Mouse (Mus musculus): ENCODE data around the gene Naa16.
A peak's percentile ranks its signal among the peaks of the same experiment; 100 is the strongest.

Gene Naa16

DNA sequence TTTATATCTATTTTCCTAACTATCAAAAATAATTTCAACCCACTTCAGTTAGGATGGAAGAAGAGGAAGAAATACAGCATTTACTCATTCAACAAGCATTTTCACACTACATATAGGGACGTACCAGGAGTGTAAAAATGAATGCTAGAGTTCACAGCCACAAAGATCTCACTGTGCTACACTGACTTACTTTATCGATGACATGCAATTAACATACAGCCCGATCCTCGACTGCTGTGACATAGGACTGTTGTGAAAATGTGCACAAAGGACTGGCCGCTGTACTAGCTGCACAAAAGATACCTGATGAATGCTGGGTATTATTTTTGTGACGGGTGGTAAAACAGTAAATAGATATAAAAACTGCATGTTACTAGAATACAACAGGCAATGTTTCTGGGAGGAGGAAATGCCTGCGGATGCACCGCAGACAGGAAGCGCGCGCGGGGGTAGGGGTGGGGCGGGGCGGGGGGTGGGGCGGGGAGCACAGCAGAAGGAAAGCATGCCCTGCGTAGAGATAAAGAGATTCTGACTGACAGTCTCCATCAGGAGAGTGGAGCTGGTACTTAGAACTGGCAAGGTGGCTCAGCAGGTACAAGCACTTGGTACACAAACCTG is 59.5 kb downstream of the Naa16 start:
- no peak for DNase-seq (ENCODE audit: extremely low spot score, low spot score)

DNA sequence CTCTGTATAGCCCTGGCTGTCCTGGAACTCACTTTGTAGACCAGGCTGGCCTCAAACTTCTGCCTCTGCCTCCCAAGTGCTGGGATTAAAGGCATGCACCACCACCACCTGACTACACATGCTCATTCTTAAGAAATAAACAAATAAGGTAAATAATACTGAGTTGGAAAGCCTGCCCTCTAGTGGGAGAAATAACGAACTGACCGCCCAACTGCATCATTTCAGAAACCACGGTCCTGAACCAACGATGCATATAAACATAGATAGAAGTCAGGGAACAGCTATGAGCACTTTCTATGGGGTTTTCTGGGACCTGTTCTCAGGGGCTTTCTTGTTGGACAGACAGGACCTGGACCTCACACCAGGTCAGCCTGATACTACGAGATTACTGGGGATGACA is 63.5 kb downstream of the Naa16 start:
- no peak for DNase-seq (ENCODE audit: extremely low spot score, low spot score)

DNA sequence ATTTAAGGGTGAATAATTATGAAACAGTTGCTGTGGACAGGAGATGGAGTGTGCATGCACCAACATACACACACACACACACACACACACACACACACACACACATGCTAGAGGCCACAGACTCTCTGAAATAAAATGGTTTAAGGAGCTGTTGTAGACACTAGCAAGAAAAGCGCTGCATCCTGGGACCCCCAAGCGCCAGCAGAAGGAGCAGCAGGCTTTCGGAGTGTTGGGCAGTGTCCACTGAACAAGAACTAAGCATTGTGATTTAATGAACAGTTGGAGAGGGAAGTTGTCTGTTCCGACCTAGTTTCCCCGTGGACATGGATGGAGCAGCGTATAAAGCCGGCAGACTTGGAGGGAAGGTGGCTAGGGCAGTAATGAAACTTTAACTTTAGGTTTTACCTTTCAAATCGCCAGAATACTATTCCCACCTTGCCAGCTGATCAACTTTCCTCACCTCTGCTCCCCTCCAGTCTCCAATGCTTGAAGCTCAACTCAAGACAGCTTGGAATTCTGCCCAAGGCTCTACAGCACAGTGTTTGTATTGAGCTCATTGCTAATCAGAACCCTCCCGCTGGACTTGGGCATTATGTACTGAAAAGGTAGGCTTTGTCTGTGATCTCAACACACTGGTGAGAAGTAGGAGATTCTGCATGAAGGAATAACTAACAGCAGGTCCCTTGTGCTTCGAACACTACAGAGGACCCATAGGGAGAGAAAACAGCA is 66.3 kb downstream of the Naa16 start:
- no peak for DNase-seq (ENCODE audit: extremely low spot score, low spot score)

DNA sequence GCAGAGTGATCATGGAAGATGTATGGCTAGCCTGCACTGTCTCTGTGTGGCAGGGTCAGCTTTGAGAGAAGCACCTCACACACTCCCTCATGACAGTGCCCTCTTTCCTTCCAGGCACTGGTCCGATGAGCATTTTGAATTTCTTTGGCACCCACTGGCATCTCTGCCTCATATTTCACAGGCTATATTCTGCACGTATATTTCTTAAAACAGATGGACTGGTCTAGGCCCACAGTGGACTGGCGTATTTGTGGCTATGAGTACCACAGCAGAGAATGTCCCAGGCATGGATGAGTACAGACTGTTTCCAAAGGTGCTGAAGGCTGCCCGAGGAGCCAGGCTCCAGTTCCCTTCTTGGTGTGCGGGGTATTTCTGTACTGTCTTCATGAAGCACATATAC is 68.7 kb downstream of the Naa16 start:
- DNase-seq (ENCODE audit: extremely low spot score, low spot score) = no peak

DNA sequence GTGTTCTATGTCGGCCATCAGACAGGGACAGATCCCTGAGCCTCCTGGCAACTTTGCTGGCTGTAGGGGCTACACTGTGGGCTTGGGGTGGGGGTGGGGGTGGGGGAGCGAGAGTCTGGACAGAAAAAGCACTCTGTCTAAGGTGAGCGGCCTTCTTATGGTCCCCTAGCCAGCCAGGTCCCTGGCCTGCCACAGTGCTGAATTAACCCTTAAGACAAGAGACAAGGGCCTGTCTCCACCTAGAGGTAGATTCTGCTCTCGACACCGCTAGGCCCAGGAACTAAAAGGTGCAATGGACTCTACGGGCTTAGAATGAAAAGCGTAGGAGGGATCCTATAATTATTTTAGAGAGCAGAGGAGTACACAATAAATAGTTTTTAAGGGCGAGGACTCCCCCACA is 69.4 kb downstream of the Naa16 start:
- DNase-seq (ENCODE audit: extremely low spot score, low spot score) = no peak

DNA sequence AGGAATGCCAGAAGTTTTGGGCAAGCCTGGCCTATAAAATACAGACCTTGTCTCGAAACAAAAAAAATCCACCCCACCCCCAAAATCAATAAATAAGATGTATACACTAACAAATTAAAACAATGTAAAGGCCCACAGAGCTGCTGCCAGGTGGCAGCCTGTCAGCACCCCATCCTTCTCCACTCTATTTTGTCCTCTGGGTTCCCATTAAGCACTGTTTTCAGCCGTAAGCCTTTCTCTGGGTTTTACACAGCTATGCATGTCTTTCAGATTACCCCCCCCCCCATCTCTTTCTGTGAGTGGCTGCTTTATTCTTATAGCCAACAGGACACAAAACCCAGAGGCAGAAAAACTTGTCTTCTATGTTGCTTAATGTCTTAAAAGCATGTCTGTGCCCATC is 73.0 kb downstream of the Naa16 start:
- DNase-seq (ENCODE audit: extremely low spot score, low spot score) = no peak

DNA sequence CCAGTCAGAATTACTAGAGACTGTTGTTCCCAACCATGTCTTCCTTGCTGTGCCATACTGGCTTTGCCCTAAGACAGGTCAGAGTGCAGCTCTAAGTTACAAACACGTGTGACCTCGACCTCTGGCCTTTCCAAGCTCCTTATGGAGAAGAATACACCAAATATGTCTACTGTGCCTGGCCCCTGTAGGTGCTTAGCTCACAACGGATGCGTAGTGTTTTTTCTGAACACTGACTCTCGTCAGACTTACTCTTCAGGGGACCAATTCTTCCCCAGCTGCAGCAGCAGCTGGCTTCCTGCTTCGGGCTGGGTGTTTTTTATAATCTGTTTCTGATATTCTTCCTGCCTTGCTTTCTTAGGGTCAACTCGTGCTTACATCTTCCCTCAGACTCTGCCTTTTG is 74.7 kb downstream of the Naa16 start:
- DNase-seq (ENCODE audit: extremely low spot score, low spot score) = no peak

DNA sequence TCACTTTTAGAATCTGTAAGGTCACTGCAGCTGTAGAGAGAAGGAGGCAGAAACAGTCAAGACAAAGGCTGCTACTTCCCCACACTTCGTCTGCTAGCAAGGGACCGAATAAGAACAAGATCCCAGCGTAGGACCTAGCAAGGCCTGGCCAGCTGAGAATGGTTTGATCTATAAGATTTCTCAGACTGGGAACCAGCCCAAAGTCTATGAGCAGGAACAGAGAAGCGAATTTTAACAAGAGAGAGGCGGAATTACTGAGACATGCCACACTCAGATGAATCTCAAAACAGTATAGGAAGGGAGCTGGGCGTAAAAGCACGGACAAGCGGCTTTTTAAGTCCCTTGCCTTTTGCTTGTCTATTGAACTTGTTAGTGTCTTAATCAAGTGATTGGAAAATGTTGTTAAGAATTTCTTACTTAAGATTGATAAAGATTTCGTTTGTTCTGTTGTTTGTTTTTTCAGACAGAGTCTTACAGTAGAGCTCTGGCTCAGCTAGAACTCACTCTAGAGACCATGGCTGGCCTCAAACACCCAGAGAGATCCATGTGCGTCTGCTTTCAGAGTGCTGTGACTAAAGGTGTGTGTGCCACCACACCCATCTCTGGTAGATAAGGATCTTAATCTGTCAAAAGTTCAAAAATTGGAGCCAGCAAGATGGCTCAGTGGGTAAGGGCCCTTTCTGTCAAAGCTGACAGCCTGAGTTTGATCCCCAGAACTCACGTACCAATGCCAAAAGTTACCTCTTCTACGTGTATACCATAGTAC is 76.2 kb downstream of the Naa16 start:
- no peak for DNase-seq (ENCODE audit: extremely low spot score, low spot score)

DNA sequence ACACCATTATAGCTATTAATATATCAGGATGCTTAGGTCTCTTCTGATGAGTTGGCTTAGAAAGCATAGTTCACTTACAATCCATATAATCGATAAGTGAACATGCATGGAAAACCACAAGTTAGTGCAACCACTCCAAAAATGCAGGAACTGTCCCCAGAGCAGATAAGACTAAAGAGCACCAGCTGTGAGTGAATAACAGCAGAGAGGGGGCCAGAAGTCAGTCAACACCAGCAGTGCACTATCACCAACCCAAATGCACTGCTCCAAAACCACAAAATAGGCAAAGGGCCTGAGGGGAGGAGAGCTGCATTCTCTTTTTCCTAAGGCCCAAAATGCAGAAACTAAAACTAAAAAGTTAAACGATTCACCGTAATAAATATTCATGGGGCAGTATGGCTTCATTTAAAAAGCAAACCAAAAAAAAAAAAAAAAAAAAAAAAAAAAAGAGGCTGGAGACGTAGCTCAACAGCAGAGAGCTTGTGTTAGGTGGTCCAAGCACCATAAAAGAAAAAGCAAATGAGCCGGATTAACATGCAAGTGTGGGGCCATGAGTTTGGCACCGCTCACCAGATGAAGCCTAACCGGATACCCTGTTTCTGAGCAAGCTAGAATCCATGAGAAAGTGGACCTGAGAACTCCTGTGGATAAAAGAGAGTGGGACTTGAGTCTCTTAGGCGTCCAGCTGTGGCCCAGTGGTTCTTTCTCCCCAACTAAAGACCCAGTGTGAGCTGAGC is 77.0 kb downstream of the Naa16 start:
- DNase-seq (ENCODE audit: extremely low spot score, low spot score) = no peak

DNA sequence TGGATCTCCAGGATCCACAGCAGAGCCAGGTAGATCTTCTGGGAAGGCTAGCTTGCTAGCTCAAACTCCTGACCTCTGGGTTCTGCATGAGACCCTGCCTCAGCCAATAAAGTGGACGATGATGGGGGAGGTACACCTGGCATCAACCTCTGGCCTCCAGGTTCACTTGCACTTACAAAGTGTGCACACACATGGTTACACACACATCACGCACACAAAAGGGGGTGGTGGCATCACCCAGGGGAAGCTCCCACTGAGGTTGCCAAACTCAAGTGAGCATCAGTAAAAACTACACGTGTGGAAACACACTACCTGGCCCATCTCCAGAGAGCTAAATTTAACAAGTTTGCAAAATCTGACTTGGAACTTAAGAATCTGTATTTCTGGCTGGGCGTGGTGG is 77.9 kb downstream of the Naa16 start:
- DNase-seq (ENCODE audit: extremely low spot score, low spot score) = no peak

DNA sequence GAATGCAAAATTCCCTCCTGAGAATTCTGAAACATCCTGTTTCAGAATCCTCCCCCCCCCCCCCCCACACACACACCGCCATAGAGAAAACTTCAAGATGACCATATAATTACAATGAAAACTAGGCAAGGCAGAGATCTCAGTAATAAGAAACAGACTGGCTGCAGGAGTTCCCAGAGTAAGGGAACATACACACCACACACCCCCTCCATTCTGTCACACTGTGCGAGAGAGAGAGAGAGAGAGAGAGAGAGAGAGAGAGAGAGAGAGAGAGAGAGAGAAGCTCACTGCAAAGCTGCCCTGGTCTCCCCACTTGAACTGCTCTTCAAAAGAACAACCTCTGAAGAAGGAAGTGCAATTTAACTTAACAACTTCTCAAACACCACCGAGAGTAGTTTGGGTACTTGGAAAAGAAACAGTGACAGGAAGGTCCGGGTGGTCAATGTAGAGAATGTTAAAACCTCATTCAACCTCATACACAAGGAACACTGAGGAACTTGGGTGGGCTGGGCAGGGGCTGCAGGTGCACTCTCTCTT is 78.6 kb downstream of the Naa16 start:
- DNase-seq (ENCODE audit: extremely low spot score, low spot score) = no peak

DNA sequence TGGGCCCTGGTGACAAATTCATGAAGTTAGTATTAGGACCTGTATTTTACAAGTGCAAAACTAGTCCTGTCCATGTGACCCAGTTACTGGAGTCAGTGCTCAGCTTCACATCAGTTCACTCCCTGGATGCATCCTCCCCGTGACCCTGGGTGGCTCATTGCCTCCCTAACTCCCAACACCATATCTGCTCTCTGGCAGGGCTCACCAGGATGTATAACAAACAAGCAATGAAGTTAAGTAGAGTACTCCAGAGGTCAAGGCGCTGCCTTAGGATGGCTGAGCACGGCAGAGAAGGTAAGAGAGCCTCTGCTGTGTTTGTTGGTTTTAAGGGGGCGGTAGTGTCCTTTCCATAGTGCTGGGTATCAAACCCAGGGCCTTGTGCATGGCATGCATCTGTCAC is 81.5 kb downstream of the Naa16 start:
- DNase-seq (ENCODE audit: extremely low spot score, low spot score) = no peak

DNA sequence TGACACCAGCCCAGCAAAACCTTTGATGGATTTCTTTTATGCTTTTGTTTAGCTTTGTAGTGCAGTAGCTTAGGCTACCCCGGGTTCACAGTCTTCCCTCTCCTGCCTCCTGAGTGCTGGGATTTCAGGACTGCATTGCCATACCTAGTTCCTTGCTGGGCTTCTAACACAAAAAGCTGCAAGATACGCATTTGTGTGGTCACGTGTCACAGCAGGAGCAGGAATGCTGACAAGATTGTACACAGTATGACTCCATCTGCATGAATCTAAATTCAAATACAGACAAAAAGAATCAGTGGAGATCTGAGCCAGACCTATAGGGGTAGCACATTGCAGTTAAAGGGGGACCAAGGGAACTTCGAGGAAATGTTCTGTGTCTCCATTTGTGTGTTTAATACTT is 82.2 kb downstream of the Naa16 start:
- DNase-seq (ENCODE audit: extremely low spot score, low spot score) = no peak

DNA sequence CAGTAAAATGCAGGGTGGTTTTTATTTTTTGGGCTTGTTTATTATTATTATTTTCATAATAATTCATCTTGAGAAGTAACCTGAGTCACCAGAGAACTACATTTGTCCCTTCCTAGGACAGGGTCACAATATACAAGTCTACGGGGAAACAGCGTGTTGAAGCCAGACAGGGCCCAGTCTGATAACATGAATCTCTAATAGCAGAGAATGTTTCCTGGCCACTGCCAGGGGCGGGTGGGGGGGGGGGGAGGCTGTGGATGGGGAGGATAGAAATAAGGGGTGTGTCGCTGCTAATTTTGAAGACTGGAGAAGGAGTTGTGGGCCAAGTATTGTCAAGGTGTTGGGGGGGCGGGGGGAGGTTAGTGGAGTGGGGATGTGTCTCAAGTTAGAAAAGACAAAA is 82.7 kb downstream of the Naa16 start:
- DNase-seq (ENCODE audit: extremely low spot score, low spot score) = no peak

DNA sequence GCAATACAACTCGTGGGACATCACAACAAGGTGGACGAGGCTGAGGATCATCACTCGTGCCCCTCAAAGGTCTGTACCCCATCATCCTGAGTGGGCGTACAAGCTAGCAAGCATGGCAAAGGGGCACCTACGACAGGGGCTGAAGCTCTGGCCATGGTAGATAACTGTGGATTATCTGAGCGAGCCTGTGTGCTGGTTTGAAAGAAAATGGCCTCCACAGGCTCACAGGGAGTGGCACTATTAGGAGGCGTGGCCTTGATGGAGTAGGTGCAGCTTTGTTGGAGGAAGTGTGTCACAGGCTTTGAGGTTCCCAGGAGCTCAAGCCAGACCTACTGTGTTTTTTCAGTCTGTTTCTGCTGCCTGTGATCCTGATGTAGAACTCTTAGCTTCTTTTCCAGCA is 83.4 kb downstream of the Naa16 start:
- DNase-seq (ENCODE audit: extremely low spot score, low spot score) = no peak

DNA sequence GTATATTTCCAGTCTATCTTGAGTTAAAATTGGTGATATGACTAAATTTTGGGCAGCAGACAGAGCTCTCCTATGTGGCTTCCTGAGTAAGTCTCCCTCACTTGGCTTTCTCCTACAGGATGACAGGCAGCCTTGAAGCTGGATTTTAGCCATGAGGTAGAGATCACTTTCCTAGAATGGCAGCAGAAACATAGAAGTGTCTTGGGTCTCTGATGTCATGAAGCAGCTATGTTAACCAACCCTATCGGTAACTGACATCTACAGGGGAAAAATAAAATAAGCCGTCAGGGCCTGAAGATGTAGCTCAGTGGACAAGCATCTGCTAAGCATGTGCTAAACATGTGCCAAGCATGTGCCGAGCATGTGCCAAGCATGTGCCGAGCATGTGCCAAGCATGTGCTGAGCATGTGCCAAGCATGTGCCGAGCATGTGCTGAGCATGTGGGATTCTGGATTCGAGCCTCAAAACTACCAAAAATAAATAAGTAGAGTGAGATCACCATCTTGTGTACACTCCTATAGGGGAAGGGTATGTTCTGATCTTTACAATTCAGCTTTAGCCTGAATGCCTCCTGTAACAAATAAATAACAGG is 85.6 kb downstream of the Naa16 start:
- no peak for DNase-seq (ENCODE audit: extremely low spot score, low spot score)

DNA sequence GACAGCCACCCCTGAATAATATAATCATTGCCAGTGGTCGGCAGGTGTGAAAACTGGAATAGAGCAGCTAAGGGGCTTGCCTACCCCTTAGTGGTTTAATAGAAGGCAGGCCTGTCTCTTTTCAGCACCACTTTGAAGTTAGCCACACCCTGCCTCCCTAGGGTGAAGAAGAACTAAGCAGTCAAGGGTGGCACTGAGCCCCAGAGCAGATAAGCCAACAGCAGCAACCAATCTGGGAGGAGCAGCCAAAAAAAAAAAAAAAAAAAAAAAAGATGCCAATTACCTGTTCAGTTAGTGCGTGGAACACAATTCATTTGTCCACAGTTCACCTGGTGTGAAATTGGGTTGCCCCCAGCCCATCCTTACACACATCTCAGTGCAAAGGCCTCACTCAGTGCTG is 87.4 kb downstream of the Naa16 start:
- no peak for DNase-seq (ENCODE audit: extremely low spot score, low spot score)

DNA sequence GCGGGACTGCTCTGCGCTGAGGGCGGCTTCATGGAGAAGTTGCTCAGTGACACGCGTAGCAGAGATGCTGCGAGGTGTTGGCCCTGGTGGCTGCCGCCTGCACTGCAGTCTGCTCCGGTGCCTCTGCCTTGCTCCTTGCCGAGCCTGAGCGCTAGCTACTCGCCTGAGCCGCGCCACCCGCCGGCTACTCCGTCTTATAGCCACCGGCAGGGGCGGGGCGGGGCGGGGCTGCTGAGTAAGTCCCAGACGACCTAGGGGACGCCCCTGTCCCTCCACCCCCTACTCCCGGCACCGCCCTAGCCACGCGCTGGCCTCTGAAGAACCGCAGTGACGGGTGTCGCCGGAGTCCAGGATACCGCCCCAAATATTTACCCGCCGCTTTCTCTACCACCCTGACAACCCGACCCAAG is 89.1 kb downstream of the Naa16 start, which contains the start of gene Rgcc:
TSS of gene Rgcc (minus strand) at position 180 of the 410 bp plus-strand sequence.
- DNase-seq (ENCODE audit: extremely low spot score, low spot score) = peak; percentile 95

DNA sequence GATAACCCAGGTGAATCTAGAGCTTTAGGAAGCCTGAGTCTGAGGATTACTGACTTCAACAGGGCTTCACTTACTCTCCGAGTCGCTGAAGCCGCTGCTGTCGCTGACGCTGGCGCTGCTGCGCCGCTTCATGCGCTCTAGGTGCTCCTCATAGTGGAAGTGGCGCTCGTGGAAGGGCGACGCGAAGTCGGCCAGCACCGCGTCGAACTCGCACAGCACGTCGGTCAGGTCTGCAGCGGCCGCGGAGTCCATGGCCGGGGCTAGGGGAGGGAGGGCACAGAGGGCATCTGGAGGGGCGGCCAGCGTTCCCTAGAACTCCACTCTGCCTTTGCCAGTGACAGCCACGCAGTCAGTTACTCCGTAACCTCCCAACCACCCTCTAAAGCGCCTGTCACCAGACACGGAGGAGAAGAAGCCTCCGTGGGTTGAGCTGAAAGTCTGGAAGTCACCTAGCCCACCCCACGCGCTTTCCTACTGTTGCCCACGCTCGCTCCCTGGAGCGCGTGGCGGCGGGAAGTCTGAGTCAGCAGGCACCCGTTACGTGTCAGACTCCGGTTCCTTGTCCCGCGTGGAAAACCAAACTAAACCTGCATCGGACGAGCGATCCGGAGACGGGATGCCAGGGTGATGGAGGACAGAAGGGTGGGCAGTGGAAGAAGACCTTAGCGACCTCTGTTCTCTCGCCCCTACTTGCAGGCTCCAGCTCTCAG is 89.8 kb downstream of the Naa16 start:
- peak; percentile 48 for DNase-seq (ENCODE audit: extremely low spot score, low spot score)

DNA sequence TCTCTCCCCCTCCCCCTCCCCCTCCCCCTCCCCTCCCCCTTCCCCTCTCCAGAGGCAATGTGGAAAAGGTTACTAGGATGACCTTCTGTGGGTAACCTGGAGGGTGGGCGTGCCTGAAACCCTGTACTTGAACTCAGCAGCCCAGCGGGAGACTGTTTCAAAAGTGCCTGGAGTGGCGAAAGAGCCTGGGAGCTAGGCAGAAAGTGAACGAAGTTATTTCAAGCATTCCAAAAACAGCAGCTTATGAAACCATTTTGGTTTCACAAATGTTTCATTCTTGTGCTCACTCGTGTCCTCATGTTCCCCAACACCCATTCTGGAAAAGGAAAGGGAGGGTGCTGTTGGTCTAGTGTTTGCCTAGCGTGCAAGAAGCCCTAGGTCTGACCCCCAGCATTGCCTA is 90.8 kb downstream of the Naa16 start:
- no peak for DNase-seq (ENCODE audit: extremely low spot score, low spot score)

DNA sequence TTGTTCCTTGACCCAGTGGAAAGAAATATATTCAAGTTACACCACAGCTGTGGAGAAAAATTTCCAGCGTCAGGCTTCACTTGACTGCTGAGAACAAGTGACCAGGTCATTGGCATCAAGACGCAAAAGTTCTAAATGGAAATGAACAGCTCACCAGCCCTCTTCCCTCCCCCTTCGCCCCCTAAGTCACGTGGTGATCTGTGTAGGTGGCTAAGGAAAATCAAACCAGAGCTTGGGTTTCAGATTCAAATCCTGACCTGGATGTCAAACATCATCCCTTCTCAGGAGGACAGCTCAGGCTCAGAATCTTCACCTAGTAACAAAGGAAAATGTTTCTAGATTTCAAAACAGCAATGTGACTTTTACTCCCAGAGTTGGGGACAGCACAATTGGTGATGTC is 91.3 kb downstream of the Naa16 start:
- DNase-seq (ENCODE audit: extremely low spot score, low spot score) = no peak
